Mouse (Mus musculus): ENCODE results near the gene Ccdc69. TPM values are rescaled to one million over a fixed set of nuclear protein-coding genes. Genes with fewer than 3 reads are reported as not detected.
"Not testable (repeated sequence)": the region's sequence is repeated elsewhere in the genome, so short reads cannot be mapped to it uniquely, and the experiment has no call there.

Ccdc69 gene
- polyA plus RNA-seq, 1 experiment = 5.4 TPM

- Histone ChIP-seq H3K27ac (ENCODE audit: insufficient read depth, low read length) (no peak overlapping the region), H3K27me3 (ENCODE audit: control insufficient read depth, insufficient read depth, low read length) (no peaks in the 10 kb centered on the region), H3K4me3 (replicated peaks; ENCODE audit: insufficient read depth, low read depth, low read length) (no peak overlapping the region), H3K4me1 (ENCODE audit: control insufficient read depth, insufficient read depth, low read length) (peaks cover 4% of the 10 kb centered on the region; the same call in 1 of the 2 replicates)
- DNase-seq = no peak
- 51% methylated on average over 4 of the region's 4 CpGs for WGBS
- TF ChIP-seq CTCF (IDR thresholded peaks at IDR 0.05; ENCODE audit: borderline replicate concordance, insufficient read depth, low read depth, low read length) (no peak), POLR2A (IDR thresholded peaks at IDR 0.05; ENCODE audit: borderline replicate concordance, insufficient read depth, low read length) (no peak)
Observed at GRCm38 (mm10) chr11:55099868-55100267, 21.9 kb upstream of the Ccdc69 start.

DNA sequence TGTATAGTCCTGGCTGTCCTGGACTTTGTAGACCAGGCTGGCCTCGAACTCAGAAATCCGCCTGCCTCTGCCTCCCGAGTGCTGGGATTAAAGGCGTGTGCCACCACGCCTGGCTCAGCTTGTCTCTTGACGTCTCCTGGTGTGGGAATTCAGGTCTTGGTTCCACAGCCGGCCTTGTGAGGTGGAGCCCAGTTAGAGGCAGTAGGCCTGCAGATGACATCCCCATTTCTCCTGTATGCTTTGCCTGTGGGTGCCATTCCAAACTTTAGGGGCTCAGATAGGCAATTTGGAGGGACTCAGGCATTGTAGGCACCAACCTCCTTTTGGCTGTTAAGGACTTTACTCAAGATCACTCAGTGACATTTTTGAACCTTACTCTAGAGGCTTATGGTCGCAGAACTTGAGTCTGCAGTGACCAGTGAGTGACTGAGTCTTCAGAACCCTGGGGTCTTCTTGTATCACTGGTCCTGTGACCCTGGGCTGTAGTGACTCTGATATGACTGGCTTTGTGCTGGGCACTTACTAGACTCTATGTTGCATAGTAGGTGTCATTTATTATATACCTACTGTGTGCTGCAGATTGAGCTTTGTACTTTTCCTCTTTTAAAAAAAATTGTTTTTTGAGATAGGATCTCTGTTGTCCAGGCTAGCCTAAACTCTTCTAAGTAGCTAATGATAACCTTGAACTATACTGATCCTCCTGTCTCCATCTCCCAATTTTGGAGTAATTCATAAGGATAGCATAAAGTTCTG lies 21.3 kb upstream of the Ccdc69 start:
- Histone ChIP-seq H3K27ac (ENCODE audit: insufficient read depth, low read length) (no peak overlapping the region), H3K27me3 (ENCODE audit: control insufficient read depth, insufficient read depth, low read length) (no peaks in the 10 kb centered on the region), H3K4me1 (ENCODE audit: control insufficient read depth, insufficient read depth, low read length) (peaks cover 4% of the 10 kb centered on the region; the same call in 1 of the 2 replicates), H3K4me3 (replicated peaks; ENCODE audit: insufficient read depth, low read depth, low read length) (no peak overlapping the region)
- WGBS = 86% methylated on average over 8 of the region's 8 CpGs
- TF ChIP-seq POLR2A (IDR thresholded peaks at IDR 0.05; ENCODE audit: borderline replicate concordance, insufficient read depth, low read length) = no peak
- no peak for TF ChIP-seq CTCF (IDR thresholded peaks at IDR 0.05; ENCODE audit: borderline replicate concordance, insufficient read depth, low read depth, low read length)
- peak; percentile 17 to 35 for DNase-seq

DNA sequence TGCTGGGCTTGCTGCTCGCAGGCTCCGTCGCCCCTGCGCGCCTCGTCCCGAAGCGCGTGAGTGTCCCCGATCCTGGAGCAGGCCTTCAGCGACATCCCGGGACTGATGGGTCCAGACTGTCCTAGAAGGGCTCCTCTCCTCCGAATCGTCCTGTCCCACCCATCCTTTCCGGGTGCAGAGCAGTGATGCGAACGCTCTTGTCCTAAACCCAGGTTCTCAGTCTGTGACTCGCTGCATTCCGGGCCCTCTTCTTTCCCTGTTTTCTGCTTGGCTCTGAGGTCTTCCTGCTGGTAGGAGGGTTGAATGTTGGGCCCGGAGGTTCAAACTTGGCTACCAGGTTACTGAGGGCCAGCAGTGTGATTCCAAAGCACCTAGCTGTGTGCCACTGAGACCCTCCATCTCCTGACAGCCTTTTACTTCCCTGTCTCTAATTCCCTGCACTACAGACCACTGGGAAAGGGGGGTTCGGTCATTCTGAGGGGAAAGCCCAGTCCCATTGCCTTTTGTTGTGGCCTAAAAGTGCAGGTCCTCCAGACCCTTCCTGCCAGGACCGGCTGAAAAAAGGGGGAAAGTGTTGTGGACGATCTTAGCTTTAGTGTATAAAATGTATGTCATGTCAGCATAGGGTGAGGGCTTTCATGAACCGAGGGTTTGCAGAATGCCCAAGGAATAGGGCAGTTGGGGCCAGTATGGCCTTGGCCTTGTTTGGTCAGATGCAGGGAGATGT lies 20.4 kb upstream of the Ccdc69 start:
- WGBS = 9% methylated on average over 24 of the region's 24 CpGs
- H3K27me3 ChIP-seq (ENCODE audit: control insufficient read depth, insufficient read depth, low read length) = no peaks in the 10 kb centered on the region
- H3K4me1 ChIP-seq (ENCODE audit: control insufficient read depth, insufficient read depth, low read length) = peaks cover 4% of the 10 kb centered on the region; the same call in 1 of the 2 replicates
- TF ChIP-seq CTCF (IDR thresholded peaks at IDR 0.05; ENCODE audit: borderline replicate concordance, insufficient read depth, low read depth, low read length) = no peak
- TF ChIP-seq POLR2A (IDR thresholded peaks at IDR 0.05; ENCODE audit: borderline replicate concordance, insufficient read depth, low read length) = no peak
- peak overlapping the region; percentile 16 for H3K27ac ChIP-seq (ENCODE audit: insufficient read depth, low read length)
- DNase-seq = no peak
- peak overlapping the region; percentile 63 for H3K4me3 ChIP-seq (replicated peaks; ENCODE audit: insufficient read depth, low read depth, low read length)

DNA sequence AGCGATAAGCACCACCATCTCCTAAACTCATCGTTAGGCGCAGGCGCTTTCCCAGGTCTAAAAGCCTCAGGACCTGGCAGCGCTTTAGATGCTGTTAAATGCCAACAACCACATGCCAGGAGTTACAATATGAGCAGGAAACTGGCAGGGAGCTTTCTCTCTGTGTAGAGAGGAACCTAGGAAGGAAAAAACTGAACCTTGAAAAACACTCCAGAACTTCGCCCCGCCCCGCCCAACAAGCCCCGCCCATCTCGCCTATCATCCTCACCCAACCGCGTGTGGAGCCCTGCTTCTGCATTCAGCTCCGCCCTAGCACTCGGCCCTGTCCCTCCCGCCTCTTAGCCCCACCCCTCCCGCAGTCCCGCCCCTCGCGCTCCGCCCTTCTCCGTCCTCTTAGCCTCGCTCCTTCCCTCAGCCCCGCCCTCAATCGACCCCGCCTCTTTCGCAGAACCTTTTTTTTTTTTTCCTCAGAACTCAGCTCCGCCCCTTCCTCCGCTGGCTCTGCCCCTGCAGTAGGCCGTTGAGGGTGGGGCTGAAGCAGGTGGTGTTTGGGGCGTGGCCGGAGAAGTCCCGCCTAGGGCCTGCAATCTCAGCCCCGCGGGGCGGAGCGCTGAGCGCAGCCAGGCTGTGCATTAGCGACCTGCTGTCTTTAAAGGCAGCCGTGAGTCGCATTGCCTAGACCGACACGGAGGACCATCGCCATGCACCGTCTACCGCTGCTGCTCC lies 19.7 kb upstream of the Ccdc69 start, which contains the start of gene Gm2a:
Gene Gm2a, plus strand, starts transcription at position 653 of the 726 bp plus-strand sequence.
- TF ChIP-seq CTCF (IDR thresholded peaks at IDR 0.05; ENCODE audit: borderline replicate concordance, insufficient read depth, low read depth, low read length) = no peak
- TF ChIP-seq POLR2A (IDR thresholded peaks at IDR 0.05; ENCODE audit: borderline replicate concordance, insufficient read depth, low read length) = peak; percentile 97

GRCm38 (mm10) chr11:55096731-55097462 lies 19.0 kb upstream of the Ccdc69 start:
- DNase-seq = peak in 1 of 2 experiments; percentile 18
- H3K27me3 ChIP-seq (ENCODE audit: control insufficient read depth, insufficient read depth, low read length) = no peaks in the 10 kb centered on the region
- H3K27ac ChIP-seq (ENCODE audit: insufficient read depth, low read length) = no peak overlapping the region
- TF ChIP-seq CTCF (IDR thresholded peaks at IDR 0.05; ENCODE audit: borderline replicate concordance, insufficient read depth, low read depth, low read length) = no peak
- no peak for TF ChIP-seq POLR2A (IDR thresholded peaks at IDR 0.05; ENCODE audit: borderline replicate concordance, insufficient read depth, low read length)
- H3K4me3 ChIP-seq (replicated peaks; ENCODE audit: insufficient read depth, low read depth, low read length) = peak overlapping the region; percentile 63
- WGBS = 27% methylated on average over 11 of the region's 11 CpGs
- peaks cover 4% of the 10 kb centered on the region; the same call in 1 of the 2 replicates for H3K4me1 ChIP-seq (ENCODE audit: control insufficient read depth, insufficient read depth, low read length)

More for the DNA sequence above, 19.7 kb upstream of the Ccdc69 start, which contains the start of gene Gm2a:
- peak within 1 kb of the TSS; percentile 16 for H3K27ac ChIP-seq (ENCODE audit: insufficient read depth, low read length)
- no peaks in the 10 kb centered on the region for H3K27me3 ChIP-seq (ENCODE audit: control insufficient read depth, insufficient read depth, low read length)
- DNase-seq = peak; percentile 95 to 97
- peak within 1 kb of the TSS; percentile 63 for H3K4me3 ChIP-seq (replicated peaks; ENCODE audit: insufficient read depth, low read depth, low read length)
- H3K4me1 ChIP-seq (ENCODE audit: control insufficient read depth, insufficient read depth, low read length) = peaks cover 4% of the 10 kb centered on the region; the same call in 1 of the 2 replicates
- under 1% methylated on average over 45 of the region's 45 CpGs for WGBS

DNA sequence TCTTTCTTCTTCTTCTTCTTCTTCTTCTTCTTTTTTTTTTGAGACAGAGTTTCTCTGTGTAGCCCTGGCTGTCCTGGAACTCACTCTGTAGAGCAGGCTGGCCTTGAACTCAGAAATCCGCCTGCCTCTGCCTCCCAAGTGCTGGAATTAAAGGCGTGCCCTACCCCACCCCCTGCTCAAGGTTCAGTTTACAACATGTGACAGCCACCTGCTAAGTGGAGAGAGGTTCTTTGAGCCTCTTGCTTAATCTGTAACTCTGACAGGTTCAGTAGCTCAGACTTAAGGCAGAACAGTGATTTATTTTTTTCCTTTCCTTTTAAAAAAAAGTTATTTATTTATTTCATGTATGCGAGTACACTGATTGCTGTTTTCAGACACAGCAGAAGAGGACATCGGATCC lies 18.4 kb upstream of the Ccdc69 start:
- not testable (repeated sequence) for H3K27ac ChIP-seq (ENCODE audit: insufficient read depth, low read length); H3K27me3 ChIP-seq (ENCODE audit: control insufficient read depth, insufficient read depth, low read length); H3K4me3 ChIP-seq (replicated peaks; ENCODE audit: insufficient read depth, low read depth, low read length); H3K4me1 ChIP-seq (ENCODE audit: control insufficient read depth, insufficient read depth, low read length); DNase-seq
- WGBS = 91% methylated on average over 4 of the region's 4 CpGs

DNA sequence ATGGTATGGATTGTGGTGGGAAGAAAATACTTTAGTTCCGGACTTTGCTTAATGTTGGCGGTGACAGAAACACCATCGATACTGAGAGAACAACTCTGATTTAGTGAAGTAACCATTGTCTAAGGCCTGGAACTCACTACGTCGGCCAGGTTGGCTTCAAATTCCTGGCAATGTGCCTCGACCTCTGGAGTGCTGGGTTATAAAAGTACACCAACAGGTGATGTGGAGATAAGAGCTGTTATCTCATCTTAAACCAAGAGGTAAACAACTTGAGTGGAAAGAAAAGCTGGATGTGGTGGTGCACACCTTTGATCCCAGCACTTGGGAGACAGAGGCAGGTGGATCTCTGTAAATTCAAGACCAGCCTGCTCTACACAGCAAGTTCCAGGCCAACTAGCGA lies 15.2 kb upstream of the Ccdc69 start:
- Histone ChIP-seq H3K4me3 (replicated peaks; ENCODE audit: insufficient read depth, low read depth, low read length) (no peak overlapping the region), H3K4me1 (ENCODE audit: control insufficient read depth, insufficient read depth, low read length) (no peaks in the 10 kb centered on the region), H3K27me3 (ENCODE audit: control insufficient read depth, insufficient read depth, low read length) (no peaks in the 10 kb centered on the region), H3K27ac (ENCODE audit: insufficient read depth, low read length) (no peak overlapping the region)
- TF ChIP-seq POLR2A (IDR thresholded peaks at IDR 0.05; ENCODE audit: borderline replicate concordance, insufficient read depth, low read length) (no peak), CTCF (IDR thresholded peaks at IDR 0.05; ENCODE audit: borderline replicate concordance, insufficient read depth, low read depth, low read length) (no peak)
- DNase-seq = no peak
- WGBS = 87% methylated on average over 7 of the region's 7 CpGs
